Mouse (Mus musculus): ENCODE data around the gene Rpl9.

The Rpl9 gene

GRCm38 (mm10) chr5:65390648-65391644 lies at the start of gene Rpl9, which contains the start of gene Lias:
Gene Rpl9 (minus strand): TSS chr5:65391444.
Gene Lias (plus strand): TSS chr5:65391497.
- DNase-seq: peak; percentile 97 to 99

- DNase-seq: no peak
Observed at GRCm38 (mm10) chr5:65438041-65438440, 46.8 kb upstream of the Rpl9 start.

- peak; percentile 95 to 98 for DNase-seq
Observed at GRCm38 (mm10) chr5:65435806-65436561, 44.7 kb upstream of the Rpl9 start, which contains the start of gene Ugdh. Gene Ugdh (minus strand): TSS chr5:65435949.

- no peak for DNase-seq
Observed at GRCm38 (mm10) chr5:65435363-65435805, 44.1 kb upstream of the Rpl9 start.

- DNase-seq: no peak
Observed at GRCm38 (mm10) chr5:65434471-65435362, 43.5 kb upstream of the Rpl9 start.

GRCm38 (mm10) chr5:65429441-65429840 lies 38.2 kb upstream of the Rpl9 start:
- no peak for DNase-seq

GRCm38 (mm10) chr5:65428321-65428720 lies 37.1 kb upstream of the Rpl9 start:
- DNase-seq: no peak

- DNase-seq: no peak
Observed at GRCm38 (mm10) chr5:65425251-65425650, 34.0 kb upstream of the Rpl9 start.

- DNase-seq: no peak
Observed at GRCm38 (mm10) chr5:65424215-65424614, 33.0 kb upstream of the Rpl9 start.

- DNase-seq: no peak
Observed at GRCm38 (mm10) chr5:65422803-65423202, 31.6 kb upstream of the Rpl9 start.

GRCm38 (mm10) chr5:65420822-65421221 lies 29.6 kb upstream of the Rpl9 start:
- no peak for DNase-seq

GRCm38 (mm10) chr5:65419136-65419535 lies 27.9 kb upstream of the Rpl9 start:
- no peak for DNase-seq

GRCm38 (mm10) chr5:65415653-65416458 lies 24.6 kb upstream of the Rpl9 start:
- no peak for DNase-seq

- DNase-seq: no peak
Observed at GRCm38 (mm10) chr5:65407989-65408388, 16.7 kb upstream of the Rpl9 start.

GRCm38 (mm10) chr5:65401251-65401994 lies 10.2 kb upstream of the Rpl9 start:
- peak; percentile 53 to 71 for DNase-seq

GRCm38 (mm10) chr5:65394425-65394824 lies 3.2 kb upstream of the Rpl9 start:
- no peak for DNase-seq

- no peak for DNase-seq
Observed at GRCm38 (mm10) chr5:65391753-65392152, 509 bp upstream of the Rpl9 start.

- no peak for DNase-seq
Observed at GRCm38 (mm10) chr5:65387008-65387867, 4.0 kb downstream of the Rpl9 start.

GRCm38 (mm10) chr5:65385704-65386103 lies 5.5 kb downstream of the Rpl9 start:
- no peak for DNase-seq

GRCm38 (mm10) chr5:65374746-65375145 lies 16.5 kb downstream of the Rpl9 start:
- no peak for DNase-seq
